Mouse (Mus musculus): ENCODE data around the gene Pgm2.

Pgm2 gene

GRCm38 (mm10) chr5:64077353-64077752 lies 15.4 kb upstream of the Pgm2 start:
- no peak for DNase-seq

- no peak for DNase-seq
These were observed 13.8 kb upstream of the Pgm2 start for GRCm38 (mm10) chr5:64078740-64079461.

- DNase-seq: no peak
These were observed 13.3 kb upstream of the Pgm2 start for GRCm38 (mm10) chr5:64079462-64079817.

GRCm38 (mm10) chr5:64083447-64084359 lies 9.0 kb upstream of the Pgm2 start:
- no peak for DNase-seq

- no peak for DNase-seq
These were observed 7.3 kb upstream of the Pgm2 start for GRCm38 (mm10) chr5:64085405-64085804.

GRCm38 (mm10) chr5:64088740-64089139 lies 4.0 kb upstream of the Pgm2 start:
- DNase-seq: no peak

GRCm38 (mm10) chr5:64093349-64093871 lies 660 bp downstream of the Pgm2 start:
- peak; percentile 37 for DNase-seq

GRCm38 (mm10) chr5:64095342-64095993 lies 2.7 kb downstream of the Pgm2 start:
- DNase-seq: peak; percentile 38

GRCm38 (mm10) chr5:64101993-64102716 lies 9.4 kb downstream of the Pgm2 start:
- DNase-seq: no peak

- peak; percentile 39 for DNase-seq
These were observed 9.9 kb downstream of the Pgm2 start for GRCm38 (mm10) chr5:64102717-64103075.

GRCm38 (mm10) chr5:64107596-64108289 lies 15.0 kb downstream of the Pgm2 start:
- no peak for DNase-seq

GRCm38 (mm10) chr5:64109217-64109616 lies 16.5 kb downstream of the Pgm2 start:
- DNase-seq: no peak

- DNase-seq: no peak
These were observed 19.6 kb downstream of the Pgm2 start for GRCm38 (mm10) chr5:64112360-64112759.

- DNase-seq: no peak
These were observed 21.5 kb downstream of the Pgm2 start for GRCm38 (mm10) chr5:64114210-64114609.

GRCm38 (mm10) chr5:64117191-64117590 lies 24.4 kb downstream of the Pgm2 start:
- no peak for DNase-seq

GRCm38 (mm10) chr5:64125783-64126182 lies 33.0 kb downstream of the Pgm2 start:
- no peak for DNase-seq

- no peak for DNase-seq
These were observed 38.8 kb downstream of the Pgm2 start for GRCm38 (mm10) chr5:64131550-64131949.

GRCm38 (mm10) chr5:64133901-64134300 lies 41.2 kb downstream of the Pgm2 start:
- no peak for DNase-seq

GRCm38 (mm10) chr5:64136325-64136724 lies 43.6 kb downstream of the Pgm2 start:
- peak; percentile 36 for DNase-seq

GRCm38 (mm10) chr5:64140202-64140601 lies 47.5 kb downstream of the Pgm2 start:
- DNase-seq: no peak

GRCm38 (mm10) chr5:64144315-64144714 lies 51.6 kb downstream of the Pgm2 start:
- no peak for DNase-seq
